Mouse (Mus musculus) heart, adult 2 months (tissue): ENCODE measurements around the gene Hpgd. TPM values are rescaled to one million over a fixed set of nuclear protein-coding genes. Genes with fewer than 3 reads are reported as not detected.

Experiments used
- DNase-seq, 2 experiments: peaks; one replicate each; pipeline ENCODE4 v3.0.0; 2021
- H3K27ac ChIP-seq: fragments of 200-600 bp; 2 replicates; pipeline ENCODE4 v1.8.1; 2022
- H3K27me3 ChIP-seq: fragments of 200-500 bp; 2 replicates; pipeline ENCODE4 v1.6.1; 2012; ENCODE audit warnings: mild to moderate bottlenecking, low read length, inconsistent platforms, mixed read lengths; ENCODE audit not compliant: control insufficient read depth, insufficient read depth
- H3K36me3 ChIP-seq: fragments of 200-500 bp; 2 replicates; pipeline ENCODE4 v1.6.1; 2012; ENCODE audit warnings: low read length, inconsistent platforms; ENCODE audit not compliant: control insufficient read depth, insufficient read depth
- H3K4me1 ChIP-seq: fragments of 200-500 bp; 2 replicates; pipeline ENCODE4 v1.6.1; 2011; ENCODE audit warnings: low read length; ENCODE audit not compliant: control insufficient read depth, insufficient read depth
- H3K4me3 ChIP-seq: fragments of 200-600 bp; 2 replicates; pipeline ENCODE4 v1.8.1; 2022
- H3K79me2 ChIP-seq: fragments of 200-500 bp; replicated peaks from 2 replicates; pipeline ENCODE4 v1.6.1; 2012; ENCODE audit warnings: mild to moderate bottlenecking, inconsistent platforms, low read length, moderate library complexity, mixed read lengths; ENCODE audit not compliant: control insufficient read depth, insufficient read depth
- H3K9ac ChIP-seq: fragments of 200-500 bp; 2 replicates; pipeline ENCODE4 v1.6.1; 2012; ENCODE audit warnings: low read depth, mild to moderate bottlenecking, control low read depth, inconsistent platforms, low read length, mixed read lengths
- CTCF ChIP-seq: fragments of 200-600 bp; IDR thresholded peaks from 2 replicates; pipeline ENCODE4 v1.8.1; 2022; ENCODE audit warnings: antibody characterized with exemption, mild to moderate bottlenecking, moderate library complexity
- EP300 ChIP-seq: fragments of 200-500 bp; IDR thresholded peaks from 2 replicates; pipeline ENCODE4 v1.6.1; 2011; ENCODE audit warnings: low read depth, low read length, control low read depth; ENCODE audit not compliant: insufficient read depth
- POLR2A ChIP-seq: fragments of 200-500 bp; IDR thresholded peaks from 2 replicates; pipeline ENCODE4 v1.6.1; 2011; ENCODE audit warnings: mild to moderate bottlenecking, low read depth, low read length, control low read depth; ENCODE audit not compliant: insufficient read depth
- WGBS: fragments of 180-500 bp; shearing (Covaris S2); methylation state at CpG from one replicate; pipeline ENCODE4 v1.1.7; 2018; 5-methylcytosine and 5-hydroxymethylcytosine counted together
- intact Hi-C: fragments of 180-260 bp; cut with DNase I; formaldehyde crosslinking; loops from one replicate; pipeline ENCODE4 v1.15.1; 2025
- polyA plus RNA-seq: library from polyadenylated mRNA; depleted of rRNA; stranded (reverse); fragments of >200 nt; gene quantifications from 2 replicates; pipeline ENCODE4 v1.2.3, GENCODE M21; 2012
- total RNA-seq, 2 experiments: library from RNA; stranded (reverse); gene quantifications; 2 replicates each; pipeline ENCODE4 v1.2.3; 2021

Gene Hpgd
- total and polyA plus RNA-seq, 3 experiments: 5.2 to 6.9 (median 6.5) TPM

- TF ChIP-seq POLR2A: no peak
- no peak for TF ChIP-seq CTCF
- TF ChIP-seq EP300: no peak
- Histone ChIP-seq H3K79me2 (no peaks in the 10 kb centered on the region), H3K4me1 (no peaks in the 10 kb centered on the region), H3K36me3 (no peaks in the 10 kb centered on the region), H3K27me3 (no peaks in the 10 kb centered on the region), H3K4me3 (no peak overlapping the region), H3K9ac (no peak overlapping the region), H3K27ac (no peak overlapping the region)
- intact Hi-C loops: no loop called here
- no peak for DNase-seq
- 85% methylated on average over 2 of the region's 2 CpGs for WGBS
Observed at GRCm38 (mm10) chr8:56363180-56363579, 68.8 kb downstream of the Hpgd start.
